Mouse (Mus musculus): ENCODE measurements at regions not wholly inside any gene's neighbourhood (a gene's known extent, or its start where the extent isn't known, plus 50 kb on each side); places are given as distances from the start of the nearest gene placed in this dataset.

GRCm38 (mm10) chr3:115779144-115779890 lies 64.4 kb upstream of the S1pr1 start:
- TF ChIP-seq CTCF (IDR thresholded peaks at IDR 0.05; ENCODE audit: low read depth, low read length) (no peak), POLR2A (IDR thresholded peaks at IDR 0.05; ENCODE audit: borderline replicate concordance, low read depth, low read length) (no peak)

Data from bone marrow macrophage, adult 2 months (primary cell).